Mouse (Mus musculus): ENCODE data around the gene Ifna9. TPM values are rescaled to one million over a fixed set of nuclear protein-coding genes. Genes with fewer than 3 reads are reported as not detected.
A peak's percentile ranks its signal among the peaks of the same experiment; 100 is the strongest.
"Not testable (repeated sequence)": the region's sequence is repeated elsewhere in the genome, so short reads cannot be mapped to it uniquely, and the experiment has no call there.

The Ifna9 gene
- total RNA-seq (2015; ENCODE audit: low replicate concordance) = not detected in 2 replicates
- total RNA-seq (2017; ENCODE audit: low replicate concordance) = not detected in 2 replicates

DNA sequence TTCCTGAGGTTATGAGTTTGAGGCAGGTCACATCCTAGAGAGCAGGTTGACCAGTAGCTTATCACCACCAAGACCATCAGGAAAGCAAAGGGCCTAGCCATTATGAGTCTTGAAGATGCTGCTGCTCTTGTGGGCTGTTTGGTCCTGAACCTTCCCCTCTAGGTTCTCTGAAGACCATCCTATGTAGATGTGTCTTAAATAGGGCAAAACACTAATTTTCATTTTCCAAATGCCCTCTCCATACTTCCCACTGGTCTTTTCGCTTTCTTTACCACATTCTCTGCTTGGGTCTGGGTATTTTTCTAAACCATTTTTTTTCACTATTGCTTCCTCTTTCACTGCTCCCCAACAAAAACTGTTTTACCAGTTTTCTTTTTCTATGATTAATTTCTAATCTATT, at the start of gene Ifna9:
Ifna9 (minus strand) TSS at position 101 of the 400 bp plus-strand sequence.
- no peak for ATAC-seq (replicated peaks; ENCODE audit: low FRiP score, poor library complexity, severe bottlenecking)

DNA sequence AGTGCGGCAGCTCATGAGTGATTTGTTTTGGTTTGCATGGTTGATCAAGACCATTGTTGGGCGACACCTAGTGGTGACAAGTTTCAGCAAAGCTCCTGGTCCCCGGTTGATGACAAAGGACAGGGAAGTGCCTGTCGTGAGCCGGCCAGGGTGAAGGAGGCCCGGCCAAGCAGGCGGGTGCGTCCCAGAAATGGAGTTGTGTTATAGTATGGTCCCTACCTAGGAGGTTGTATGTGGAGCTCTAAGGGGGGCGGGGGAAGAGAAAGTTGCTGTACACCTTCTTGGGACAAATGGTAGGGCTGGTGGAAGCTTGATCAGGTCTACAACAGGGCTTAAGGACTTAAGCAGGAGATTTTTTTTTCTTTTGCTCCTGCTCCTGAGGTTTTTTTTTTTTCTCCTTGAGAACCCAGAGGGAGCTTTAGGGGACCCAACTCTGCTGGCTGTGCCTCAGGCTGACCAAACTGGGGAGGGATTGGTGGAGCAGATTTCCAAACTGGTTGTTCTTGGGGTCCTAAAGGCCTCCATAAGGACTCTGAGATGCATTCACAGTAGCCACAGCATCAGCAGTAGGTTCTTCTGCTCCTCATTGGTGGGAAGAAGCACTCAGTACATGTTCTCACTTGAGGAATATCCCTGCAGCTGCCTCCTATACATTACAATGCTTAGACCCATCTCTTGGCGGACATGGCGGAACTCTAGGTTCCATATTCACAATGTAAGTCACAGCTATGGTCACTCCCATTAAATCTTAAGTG, 49.1 kb upstream of the Ifna9 start:
- peak; percentile 98 for ATAC-seq (replicated peaks; ENCODE audit: low FRiP score, poor library complexity, severe bottlenecking)

DNA sequence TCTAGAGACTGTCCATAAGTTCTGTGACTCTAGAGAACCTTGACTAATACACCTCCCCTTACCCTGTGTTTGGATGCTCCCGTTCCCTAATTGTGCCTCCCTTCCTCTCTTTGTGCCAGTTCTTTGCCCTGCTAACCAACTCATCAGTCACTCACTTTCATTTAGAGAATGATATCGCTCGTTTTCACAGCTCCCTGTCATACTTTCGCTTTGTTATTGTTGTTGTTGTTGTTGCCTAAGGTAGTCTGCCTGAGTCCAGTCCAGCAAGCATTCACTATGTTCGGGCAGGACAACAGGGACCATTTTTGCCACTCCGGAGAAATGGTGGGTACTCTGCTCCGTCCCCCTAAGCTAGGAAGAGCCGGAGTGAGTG, 48.5 kb upstream of the Ifna9 start:
- ATAC-seq (replicated peaks; ENCODE audit: low FRiP score, poor library complexity, severe bottlenecking) = no peak

DNA sequence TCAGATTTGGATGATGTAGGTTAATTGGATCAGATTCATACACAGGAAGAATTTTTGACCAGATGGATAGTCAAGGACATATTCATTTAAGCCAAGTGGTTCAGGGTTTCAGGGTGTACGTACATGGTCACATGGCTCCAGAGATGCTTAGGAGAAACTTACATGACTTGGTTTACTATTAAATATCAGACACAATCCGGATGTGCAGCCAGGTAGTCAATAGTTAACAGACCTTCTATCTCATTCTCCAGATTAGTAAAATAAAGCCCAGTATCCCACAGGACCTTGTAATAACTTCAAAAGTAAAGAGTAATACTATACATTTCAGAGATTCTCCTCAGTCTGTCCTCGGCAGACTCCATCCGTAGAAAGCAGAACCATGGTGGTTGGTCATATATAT, 42.1 kb upstream of the Ifna9 start, which contains the start of gene C87499:
C87499 (minus strand) TSS at position 101 of the 400 bp plus-strand sequence.
- no peak for ATAC-seq (replicated peaks; ENCODE audit: low FRiP score, poor library complexity, severe bottlenecking)

DNA sequence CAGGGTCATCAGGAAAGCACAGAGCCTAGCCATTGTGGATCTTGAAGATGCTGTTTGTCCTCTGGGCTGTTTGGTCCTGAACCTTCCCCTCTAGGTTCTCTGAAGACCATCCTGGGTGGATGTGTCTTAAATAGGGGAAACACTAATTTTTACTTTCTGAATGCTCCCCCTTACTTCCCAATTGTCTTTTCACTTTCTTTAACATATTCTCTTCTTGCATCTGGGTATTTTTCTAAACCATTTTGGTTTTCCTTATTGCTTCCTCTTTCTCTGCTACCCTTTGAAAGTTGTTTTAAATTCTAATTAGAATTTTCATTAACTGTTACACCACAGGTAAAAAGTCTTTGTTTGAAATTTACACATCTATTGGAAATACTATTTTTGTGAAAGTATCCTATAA, 11.1 kb upstream of the Ifna9 start, which contains the start of gene Ifna12:
Ifna12 (minus strand) TSS at position 101 of the 400 bp plus-strand sequence.
- ATAC-seq (replicated peaks; ENCODE audit: low FRiP score, poor library complexity, severe bottlenecking) = no peak

DNA sequence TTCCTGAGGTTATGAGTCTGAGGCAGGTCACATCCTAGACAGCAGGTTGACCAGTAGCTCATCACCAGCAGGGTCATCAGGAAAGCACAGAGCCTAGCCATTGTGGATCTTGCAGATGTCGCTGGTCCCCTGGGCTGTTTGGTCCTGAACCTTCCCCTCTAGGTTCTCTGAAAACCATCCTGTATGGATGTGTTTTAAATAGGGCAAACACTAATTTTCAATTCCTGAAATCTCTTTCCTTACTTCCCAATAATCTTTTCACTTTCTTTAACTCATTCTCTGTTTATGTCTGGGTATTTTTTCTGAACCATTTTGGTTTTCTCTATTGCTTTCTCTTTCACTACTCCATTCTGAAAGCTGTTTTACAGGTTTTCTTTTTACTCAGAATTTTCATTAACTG, 20.5 kb downstream of the Ifna9 start, which contains the start of gene Ifna14:
Ifna14 (minus strand) TSS at position 101 of the 400 bp plus-strand sequence.
- no peak for ATAC-seq (replicated peaks; ENCODE audit: low FRiP score, poor library complexity, severe bottlenecking)

DNA sequence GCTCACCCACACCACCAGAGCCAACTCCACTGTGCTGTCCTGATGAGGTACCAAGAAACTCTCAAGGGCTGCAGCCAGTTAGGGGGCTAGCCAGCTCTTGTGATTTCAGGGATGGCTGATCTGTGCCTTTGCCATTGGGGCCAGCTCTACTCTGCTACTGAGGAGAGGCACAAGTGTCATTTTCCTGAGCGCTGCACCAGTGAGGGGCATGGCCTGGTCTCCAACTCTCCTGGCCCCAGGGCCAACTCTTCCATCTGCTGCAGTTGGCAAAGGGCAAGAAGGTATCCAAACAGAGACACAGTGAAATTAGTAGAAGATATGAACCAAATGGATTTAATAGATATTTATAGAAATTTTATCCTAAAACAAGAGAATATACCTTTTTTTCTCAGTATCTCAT, 30.4 kb downstream of the Ifna9 start:
- ATAC-seq (replicated peaks; ENCODE audit: low FRiP score, poor library complexity, severe bottlenecking) = no peak

DNA sequence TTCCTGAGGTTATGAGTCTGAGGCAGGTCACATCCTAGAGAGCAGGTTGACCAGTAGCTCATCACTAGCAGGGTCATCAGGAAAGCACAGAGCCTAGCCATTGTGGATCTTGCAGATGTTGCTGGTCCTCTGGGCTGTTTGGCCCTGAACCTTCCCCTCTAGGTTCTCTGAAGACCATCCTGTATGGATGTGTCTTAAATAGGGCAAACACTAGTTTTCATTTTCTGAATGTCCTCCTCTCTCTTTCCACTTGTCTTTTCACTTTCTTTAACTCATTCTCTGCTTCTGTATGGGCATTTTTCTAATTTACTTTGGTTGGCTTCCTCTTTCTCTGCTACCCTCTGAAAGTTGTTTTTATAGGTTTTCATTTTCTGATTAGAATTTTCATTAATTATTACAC, 34.0 kb downstream of the Ifna9 start, which contains the start of gene Ifna15:
Ifna15 (minus strand) TSS at position 101 of the 400 bp plus-strand sequence.
- ATAC-seq (replicated peaks; ENCODE audit: low FRiP score, poor library complexity, severe bottlenecking) = not testable (repeated sequence)

DNA sequence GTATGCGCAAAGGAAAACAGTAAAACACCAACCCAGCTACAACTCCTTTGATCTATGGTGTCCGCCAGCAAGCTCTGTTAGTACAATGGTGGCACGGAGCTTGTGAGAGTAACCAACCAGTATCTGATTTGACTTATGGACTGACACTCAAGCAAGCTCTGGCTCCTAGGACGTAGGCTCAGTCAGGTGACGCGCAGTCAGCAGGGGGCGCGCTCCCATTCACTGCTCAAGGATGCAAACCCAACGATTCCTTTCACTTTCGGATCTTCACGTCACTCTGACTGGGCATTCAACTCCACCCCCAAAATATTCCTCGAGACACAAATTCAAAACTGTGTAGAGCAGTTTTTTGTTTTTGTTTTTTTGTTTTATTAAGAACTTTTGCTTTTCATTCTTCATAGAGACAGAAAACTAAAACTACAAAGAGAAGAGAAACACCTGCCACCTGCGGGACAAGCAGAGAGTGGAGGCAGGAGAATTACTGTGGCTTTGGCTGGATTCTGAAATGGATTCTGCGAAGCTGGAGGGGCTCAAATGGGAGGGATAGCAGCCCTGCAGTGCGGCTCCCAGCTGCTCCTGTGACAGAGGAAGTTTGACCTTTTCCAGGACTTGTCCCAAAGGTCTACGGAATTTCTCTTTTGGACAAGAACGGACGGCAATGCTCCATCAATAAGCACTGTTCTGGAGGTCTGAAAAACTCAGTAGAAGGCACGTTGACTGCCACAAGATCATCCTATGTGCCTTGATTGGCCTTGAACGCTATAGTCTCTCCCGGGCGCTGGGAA, 41.8 kb downstream of the Ifna9 start:
- ATAC-seq (replicated peaks; ENCODE audit: low FRiP score, poor library complexity, severe bottlenecking) = peak; percentile 97

DNA sequence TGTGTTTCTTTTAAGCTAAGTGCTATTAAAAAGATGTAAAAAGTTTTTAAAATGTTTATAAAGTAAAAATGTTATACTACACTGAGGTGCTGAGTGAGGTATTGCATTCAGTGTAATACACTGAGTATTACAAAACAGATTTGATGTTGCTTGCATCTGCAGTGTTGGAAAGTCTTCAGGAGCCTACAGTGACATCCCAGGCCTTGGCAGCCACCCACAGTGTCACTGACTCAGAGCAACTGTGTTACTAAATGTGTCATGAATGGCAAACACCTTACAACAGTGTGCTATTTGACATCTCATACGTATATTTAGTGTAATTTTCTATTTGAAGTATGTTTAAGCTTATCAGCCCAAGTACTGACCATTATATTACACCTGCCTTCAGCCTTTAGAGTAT, 44.2 kb downstream of the Ifna9 start:
- ATAC-seq (replicated peaks; ENCODE audit: low FRiP score, poor library complexity, severe bottlenecking) = no peak

DNA sequence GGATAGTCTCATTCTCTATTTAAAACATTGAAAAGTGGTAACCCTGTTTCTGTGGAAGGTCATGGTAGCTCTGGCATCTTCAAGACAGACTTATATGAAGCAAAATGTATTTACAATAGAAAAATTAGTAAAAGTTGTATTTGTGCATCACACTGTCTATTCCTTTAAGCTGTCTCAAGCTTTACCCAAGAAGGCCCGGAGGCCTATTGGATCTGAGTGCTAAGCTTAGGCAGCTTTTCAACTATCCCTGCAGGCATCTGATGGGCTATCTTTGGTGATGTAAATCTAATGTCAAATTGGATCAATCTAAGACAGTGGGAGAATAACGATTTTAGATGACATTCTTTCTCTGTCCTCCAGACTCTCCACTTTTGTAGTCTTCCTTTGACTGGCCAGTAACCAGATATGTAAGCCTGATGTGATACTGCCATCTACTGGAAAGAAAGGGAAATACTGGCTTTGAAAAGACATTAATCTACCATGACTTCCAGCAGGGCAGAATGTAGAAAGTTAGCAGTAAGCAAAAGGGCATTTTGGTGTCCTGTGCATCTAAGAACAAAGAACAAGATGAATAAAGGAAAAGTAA, 48.4 kb downstream of the Ifna9 start:
- peak; percentile 88 for ATAC-seq (replicated peaks; ENCODE audit: low FRiP score, poor library complexity, severe bottlenecking)

Other genes with a start within 250 kb of the Ifna9 start
Only the 30 nearest of the 31 such genes appear.
- 4.2 and 10.1 TPM in 2 replicates for gene Hacd4, start 153.5 kb downstream of the Ifna9 start, total RNA-seq (2015; ENCODE audit: low replicate concordance)
- gene Hacd4, start 153.5 kb downstream of the Ifna9 start, total RNA-seq (2017; ENCODE audit: low replicate concordance) = 3.2 and 4.6 TPM in 2 replicates
- gene Ifnb1, start 69.6 kb downstream of the Ifna9 start, total RNA-seq (2015; ENCODE audit: low replicate concordance) = not detected in 2 replicates
- not detected in 2 replicates for gene Ifnb1, start 69.6 kb downstream of the Ifna9 start, total RNA-seq (2017; ENCODE audit: low replicate concordance)
- not detected in 2 replicates for gene Ifna15, start 34.1 kb downstream of the Ifna9 start, total RNA-seq (2015; ENCODE audit: low replicate concordance)
- not detected in 2 replicates for gene Ifna15, start 34.1 kb downstream of the Ifna9 start, total RNA-seq (2017; ENCODE audit: low replicate concordance)
- gene Ifna14, start 20.6 kb downstream of the Ifna9 start, total RNA-seq (2015; ENCODE audit: low replicate concordance) = not detected in 2 replicates
- not detected in 2 replicates for gene Ifna14, start 20.6 kb downstream of the Ifna9 start, total RNA-seq (2017; ENCODE audit: low replicate concordance)
- gene Ifna12, start 11.0 kb upstream of the Ifna9 start, total RNA-seq (2015; ENCODE audit: low replicate concordance) = not detected in 2 replicates
- gene Ifna12, start 11.0 kb upstream of the Ifna9 start, total RNA-seq (2017; ENCODE audit: low replicate concordance) = not detected in 2 replicates
- gene C87499, start 42.0 kb upstream of the Ifna9 start, total RNA-seq (2015; ENCODE audit: low replicate concordance) = not detected in 2 replicates
- gene C87499, start 42.0 kb upstream of the Ifna9 start, total RNA-seq (2017; ENCODE audit: low replicate concordance) = not detected in 2 replicates
- not detected in 2 replicates for gene Ifna13, start 52.1 kb upstream of the Ifna9 start, total RNA-seq (2015; ENCODE audit: low replicate concordance)
- gene Ifna13, start 52.1 kb upstream of the Ifna9 start, total RNA-seq (2017; ENCODE audit: low replicate concordance) = not detected in 2 replicates
- gene Ifna16, start 84.5 kb upstream of the Ifna9 start, total RNA-seq (2015; ENCODE audit: low replicate concordance) = not detected in 2 replicates
- gene Ifna16, start 84.5 kb upstream of the Ifna9 start, total RNA-seq (2017; ENCODE audit: low replicate concordance) = not detected in 2 replicates
- gene Ifna2, start 91.5 kb upstream of the Ifna9 start, total RNA-seq (2015; ENCODE audit: low replicate concordance) = not detected in 2 replicates
- gene Ifna2, start 91.5 kb upstream of the Ifna9 start, total RNA-seq (2017; ENCODE audit: low replicate concordance) = not detected in 2 replicates
- gene Ifnab, start 99.0 kb upstream of the Ifna9 start, total RNA-seq (2015; ENCODE audit: low replicate concordance) = not detected in 2 replicates
- gene Ifnab, start 99.0 kb upstream of the Ifna9 start, total RNA-seq (2017; ENCODE audit: low replicate concordance) = not detected in 2 replicates
- not detected in 2 replicates for gene Gm26566, start 129.4 kb upstream of the Ifna9 start, total RNA-seq (2015; ENCODE audit: low replicate concordance)
- 0.51 TPM in 1 of 2 replicates, not detected in the other for gene Gm26566, start 129.4 kb upstream of the Ifna9 start, total RNA-seq (2017; ENCODE audit: low replicate concordance)
- 20.1 and 22.0 TPM in 2 replicates for gene Klhl9, start 130.1 kb upstream of the Ifna9 start, total RNA-seq (2015; ENCODE audit: low replicate concordance)
- 21.1 and 31.8 TPM in 2 replicates for gene Klhl9, start 130.1 kb upstream of the Ifna9 start, total RNA-seq (2017; ENCODE audit: low replicate concordance)
- gene Gm13271, start 162.5 kb upstream of the Ifna9 start, total RNA-seq (2015; ENCODE audit: low replicate concordance) = not detected in 2 replicates
- gene Gm13271, start 162.5 kb upstream of the Ifna9 start, total RNA-seq (2017; ENCODE audit: low replicate concordance) = not detected in 2 replicates
- not detected in 2 replicates for gene Gm13283, start 167.7 kb upstream of the Ifna9 start, total RNA-seq (2015; ENCODE audit: low replicate concordance)
- gene Gm13283, start 167.7 kb upstream of the Ifna9 start, total RNA-seq (2017; ENCODE audit: low replicate concordance) = not detected in 2 replicates
- not detected in 2 replicates for gene Gm13290, start 181.4 kb upstream of the Ifna9 start, total RNA-seq (2015; ENCODE audit: low replicate concordance)
- gene Gm13290, start 181.4 kb upstream of the Ifna9 start, total RNA-seq (2017; ENCODE audit: low replicate concordance) = not detected in 2 replicates
- gene Gm13289, start 184.5 kb upstream of the Ifna9 start, total RNA-seq (2015; ENCODE audit: low replicate concordance) = not detected in 2 replicates
- gene Gm13289, start 184.5 kb upstream of the Ifna9 start, total RNA-seq (2017; ENCODE audit: low replicate concordance) = not detected in 2 replicates
- not detected in 2 replicates for gene Gm13272, start 187.5 kb upstream of the Ifna9 start, total RNA-seq (2015; ENCODE audit: low replicate concordance)
- not detected in 2 replicates for gene Gm13272, start 187.5 kb upstream of the Ifna9 start, total RNA-seq (2017; ENCODE audit: low replicate concordance)
- gene Ifnz, start 189.7 kb upstream of the Ifna9 start, total RNA-seq (2015; ENCODE audit: low replicate concordance) = not detected in 2 replicates
- not detected in 2 replicates for gene Ifnz, start 189.7 kb upstream of the Ifna9 start, total RNA-seq (2017; ENCODE audit: low replicate concordance)
- not detected in 2 replicates for gene Gm13276, start 193.3 kb upstream of the Ifna9 start, total RNA-seq (2015; ENCODE audit: low replicate concordance)
- gene Gm13276, start 193.3 kb upstream of the Ifna9 start, total RNA-seq (2017; ENCODE audit: low replicate concordance) = not detected in 2 replicates
- gene Gm13277, start 196.2 kb upstream of the Ifna9 start, total RNA-seq (2015; ENCODE audit: low replicate concordance) = not detected in 2 replicates
- not detected in 2 replicates for gene Gm13277, start 196.2 kb upstream of the Ifna9 start, total RNA-seq (2017; ENCODE audit: low replicate concordance)
- gene Gm13278, start 199.2 kb upstream of the Ifna9 start, total RNA-seq (2015; ENCODE audit: low replicate concordance) = not detected in 2 replicates
- gene Gm13278, start 199.2 kb upstream of the Ifna9 start, total RNA-seq (2017; ENCODE audit: low replicate concordance) = not detected in 2 replicates
- not detected in 2 replicates for gene Gm13275, start 202.1 kb upstream of the Ifna9 start, total RNA-seq (2015; ENCODE audit: low replicate concordance)
- gene Gm13275, start 202.1 kb upstream of the Ifna9 start, total RNA-seq (2017; ENCODE audit: low replicate concordance) = not detected in 2 replicates
- not detected in 2 replicates for gene Gm13279, start 205.0 kb upstream of the Ifna9 start, total RNA-seq (2015; ENCODE audit: low replicate concordance)
- not detected in 2 replicates for gene Gm13279, start 205.0 kb upstream of the Ifna9 start, total RNA-seq (2017; ENCODE audit: low replicate concordance)
- not detected in 2 replicates for gene Gm13285, start 207.3 kb upstream of the Ifna9 start, total RNA-seq (2015; ENCODE audit: low replicate concordance)
- not detected in 2 replicates for gene Gm13285, start 207.3 kb upstream of the Ifna9 start, total RNA-seq (2017; ENCODE audit: low replicate concordance)
- gene Gm13287, start 210.9 kb upstream of the Ifna9 start, total RNA-seq (2015; ENCODE audit: low replicate concordance) = not detected in 2 replicates
- not detected in 2 replicates for gene Gm13287, start 210.9 kb upstream of the Ifna9 start, total RNA-seq (2017; ENCODE audit: low replicate concordance)
- not detected in 2 replicates for gene Gm13288, start 213.1 kb upstream of the Ifna9 start, total RNA-seq (2015; ENCODE audit: low replicate concordance)
- not detected in 2 replicates for gene Gm13288, start 213.1 kb upstream of the Ifna9 start, total RNA-seq (2017; ENCODE audit: low replicate concordance)
- gene Ifna7, start 223.8 kb upstream of the Ifna9 start, total RNA-seq (2015; ENCODE audit: low replicate concordance) = not detected in 2 replicates
- gene Ifna7, start 223.8 kb upstream of the Ifna9 start, total RNA-seq (2017; ENCODE audit: low replicate concordance) = not detected in 2 replicates
- gene Ifna11, start 227.6 kb upstream of the Ifna9 start, total RNA-seq (2015; ENCODE audit: low replicate concordance) = not detected in 2 replicates
- not detected in 2 replicates for gene Ifna11, start 227.6 kb upstream of the Ifna9 start, total RNA-seq (2017; ENCODE audit: low replicate concordance)
- gene Ifna6, start 235.0 kb upstream of the Ifna9 start, total RNA-seq (2015; ENCODE audit: low replicate concordance) = not detected in 2 replicates
- gene Ifna6, start 235.0 kb upstream of the Ifna9 start, total RNA-seq (2017; ENCODE audit: low replicate concordance) = not detected in 2 replicates
- gene Ifna5, start 243.1 kb upstream of the Ifna9 start, total RNA-seq (2015; ENCODE audit: low replicate concordance) = not detected in 2 replicates
- not detected in 2 replicates for gene Ifna5, start 243.1 kb upstream of the Ifna9 start, total RNA-seq (2017; ENCODE audit: low replicate concordance)

All from erythroid progenitor cell, adult 5-6 weeks (primary cell).